Mouse (Mus musculus): ENCODE measurements at regions not wholly inside any gene's neighbourhood (a gene's known extent, or its start where the extent isn't known, plus 50 kb on each side); places are given as distances from the start of the nearest gene placed in this dataset.
A peak's percentile ranks its signal among the peaks of the same experiment; 100 is the strongest.

DNA sequence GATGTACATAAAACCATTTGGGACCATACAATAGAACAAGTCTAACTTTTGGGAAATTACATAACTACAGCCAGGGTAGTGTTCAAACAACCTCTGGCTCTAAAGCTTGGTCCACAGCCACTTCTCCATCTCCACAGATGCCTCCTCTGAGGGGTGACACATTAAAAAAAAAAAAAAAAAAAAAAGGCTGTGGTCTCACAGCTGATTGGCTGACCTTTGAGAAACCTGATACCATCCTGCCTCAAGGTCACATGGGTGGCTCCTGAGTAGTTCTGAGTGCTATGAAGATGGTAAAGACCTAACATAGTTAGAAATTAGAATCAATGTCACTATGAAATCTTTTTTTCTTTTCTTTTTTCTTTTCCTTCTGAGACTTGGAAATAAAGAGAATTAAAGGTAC lies 102.4 kb downstream of the Tmem182 start:
- no peak for DNase-seq (ENCODE audit: low spot score in 2 of 2)

DNA sequence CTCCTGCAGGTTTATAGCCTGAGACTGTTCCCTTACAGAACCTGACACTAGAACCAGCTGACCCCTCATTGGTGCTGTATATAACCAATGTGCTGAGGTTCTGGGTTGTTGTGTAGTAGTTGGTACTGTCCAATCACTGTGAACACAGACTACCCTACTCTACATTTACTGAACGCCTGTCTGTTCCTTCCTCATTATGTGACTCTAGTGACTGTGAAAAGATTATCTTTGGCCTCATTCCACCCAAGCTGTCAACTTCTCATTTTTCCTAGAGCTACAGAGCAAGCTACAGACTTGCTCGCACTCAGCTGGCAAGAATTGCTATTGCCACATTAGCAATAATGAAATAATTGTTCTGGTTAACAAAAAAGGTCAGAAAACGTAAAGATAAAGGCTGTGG lies 108.2 kb downstream of the Tmem182 start:
- DNase-seq (ENCODE audit: low spot score in 2 of 2), result no peak

DNA sequence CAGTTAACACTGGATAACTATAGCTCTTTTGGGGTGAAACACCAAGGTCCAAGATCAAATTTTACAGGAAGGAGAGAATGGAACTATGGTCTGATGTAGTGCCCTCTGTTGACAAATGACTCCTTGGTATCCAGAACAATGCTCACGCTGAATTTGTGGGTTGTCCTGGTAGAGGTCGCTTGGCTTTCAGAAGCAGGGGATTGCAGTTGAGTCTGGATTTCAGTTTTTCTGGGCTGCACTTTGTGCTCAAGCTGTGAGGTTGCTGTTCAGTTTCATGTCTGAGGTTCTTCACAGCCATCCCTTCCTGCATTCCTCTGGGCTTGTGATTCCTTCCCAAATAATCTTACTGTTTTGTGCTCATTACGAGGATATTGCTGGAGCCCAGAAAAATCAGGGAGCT lies 118.9 kb downstream of the Tmem182 start:
- no peak for DNase-seq (ENCODE audit: low spot score in 2 of 2)

DNA sequence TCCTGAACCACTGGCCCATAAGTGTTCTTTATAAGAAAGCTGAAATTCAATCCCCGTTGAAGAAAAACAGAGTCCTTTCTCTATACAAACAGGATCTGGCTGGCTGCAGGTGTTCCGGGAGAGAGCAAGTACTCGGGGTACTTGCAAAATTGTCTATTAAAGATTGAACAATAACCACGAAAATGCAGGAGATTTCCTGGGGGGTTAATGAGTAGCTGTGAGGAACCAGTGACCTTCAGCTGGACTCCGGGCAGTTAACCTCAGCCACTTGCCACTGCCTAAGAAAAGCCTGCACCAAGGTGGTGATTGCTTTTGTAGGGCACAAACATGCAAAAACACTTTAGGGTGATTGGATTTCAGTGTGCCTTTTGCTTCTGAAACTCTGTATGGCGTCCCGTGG lies 119.4 kb downstream of the Tmem182 start:
- DNase-seq (ENCODE audit: low spot score in 2 of 2), result no peak

DNA sequence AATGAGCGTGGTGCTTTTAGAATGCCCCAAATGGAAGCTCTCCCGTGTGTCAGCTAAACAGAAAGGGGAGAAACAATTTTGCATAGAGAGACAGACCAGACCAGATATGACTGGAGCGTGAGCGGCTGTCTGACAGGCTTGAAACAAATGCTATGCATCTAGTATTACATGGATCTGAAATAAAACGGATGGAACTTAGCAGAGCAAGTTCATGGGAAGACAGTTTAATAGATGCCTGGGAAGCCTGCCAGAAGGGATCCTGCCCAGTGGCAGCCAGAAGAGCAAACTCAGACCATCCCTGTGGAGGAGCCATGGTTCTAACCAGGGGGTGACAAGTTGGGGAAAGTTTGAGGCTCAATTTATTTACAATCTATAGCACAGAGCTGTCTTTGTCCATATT lies 126.0 kb downstream of the Tmem182 start:
- DNase-seq (ENCODE audit: low spot score in 2 of 2), result no peak

DNA sequence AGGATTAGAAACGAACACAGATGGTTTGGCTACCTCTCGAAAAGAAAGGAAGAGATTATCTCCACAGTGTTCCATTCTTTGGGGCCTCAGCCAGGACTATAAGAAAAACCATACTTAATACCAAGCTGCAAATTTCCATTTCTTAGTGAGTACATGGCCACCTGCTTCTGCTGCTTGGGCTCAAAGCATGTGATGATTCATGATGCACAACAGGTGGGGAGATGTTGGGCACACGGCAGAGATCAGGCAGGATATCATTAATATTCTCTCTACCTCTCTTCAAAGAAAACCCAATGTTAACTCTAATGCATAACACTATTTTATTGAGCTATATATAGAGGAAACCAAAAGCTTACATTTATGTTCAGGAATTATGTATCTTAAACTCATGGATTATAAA lies 131.3 kb downstream of the Tmem182 start:
- no peak for DNase-seq (ENCODE audit: low spot score in 2 of 2)

DNA sequence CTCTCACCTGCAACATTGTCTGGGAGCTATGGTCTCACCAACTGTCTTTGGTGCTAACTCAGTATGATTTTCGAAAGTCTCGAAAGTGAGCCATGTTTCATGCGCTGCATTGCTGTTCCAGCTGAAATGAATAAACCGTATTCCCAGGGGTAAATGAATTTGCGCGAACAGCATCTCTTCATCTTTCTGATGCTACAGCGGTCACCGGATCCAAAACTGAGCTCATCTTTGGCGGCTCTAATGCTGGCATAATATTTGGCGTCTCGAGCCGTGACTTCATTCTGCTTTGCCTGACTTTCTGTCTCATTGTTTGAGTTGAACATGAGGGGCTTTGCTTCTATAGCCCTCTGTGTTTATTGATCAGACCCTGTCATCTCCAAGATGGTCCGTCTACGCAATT lies 137.3 kb downstream of the Tmem182 start:
- no peak for DNase-seq (ENCODE audit: low spot score in 2 of 2)

DNA sequence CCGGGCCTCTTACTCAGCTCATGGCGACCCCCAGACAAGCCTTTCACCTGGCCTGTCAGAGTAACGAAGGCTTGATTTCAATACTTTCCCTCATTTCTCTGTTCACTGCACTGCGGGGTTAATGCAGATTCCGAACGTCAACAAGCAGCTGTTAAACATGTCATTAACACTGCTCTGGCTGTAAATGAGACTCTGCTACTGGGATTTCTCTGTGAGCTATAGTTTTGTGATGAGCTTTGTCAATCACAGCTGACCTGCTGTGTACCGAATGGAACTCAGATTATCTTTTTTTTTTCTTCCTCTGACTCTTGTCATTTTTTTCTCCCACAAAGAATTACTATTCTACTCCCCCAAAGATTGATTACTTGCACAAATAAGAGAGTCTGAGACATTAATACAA lies 137.8 kb downstream of the Tmem182 start:
- no peak for DNase-seq (ENCODE audit: low spot score in 2 of 2)

DNA sequence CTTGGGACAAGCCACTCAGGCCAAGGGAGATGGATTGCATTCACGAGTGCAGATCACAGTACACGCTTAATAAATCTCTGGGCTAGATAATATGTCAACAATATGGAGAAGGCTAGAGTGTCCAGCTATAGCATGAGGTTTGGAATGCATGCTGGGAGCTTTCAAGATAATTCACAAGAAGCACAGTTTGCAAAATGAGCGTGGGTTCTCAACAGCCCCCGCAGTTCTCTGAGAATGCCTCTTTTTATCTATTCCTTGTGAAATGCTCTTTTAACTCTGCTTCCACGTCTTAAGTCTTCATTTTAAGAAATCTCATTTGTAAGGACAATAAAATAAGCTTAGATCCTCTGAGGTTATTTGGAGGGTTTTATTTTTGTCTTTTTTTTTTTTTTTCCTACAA lies 145.2 kb downstream of the Tmem182 start:
- no peak for DNase-seq (ENCODE audit: low spot score in 2 of 2)

DNA sequence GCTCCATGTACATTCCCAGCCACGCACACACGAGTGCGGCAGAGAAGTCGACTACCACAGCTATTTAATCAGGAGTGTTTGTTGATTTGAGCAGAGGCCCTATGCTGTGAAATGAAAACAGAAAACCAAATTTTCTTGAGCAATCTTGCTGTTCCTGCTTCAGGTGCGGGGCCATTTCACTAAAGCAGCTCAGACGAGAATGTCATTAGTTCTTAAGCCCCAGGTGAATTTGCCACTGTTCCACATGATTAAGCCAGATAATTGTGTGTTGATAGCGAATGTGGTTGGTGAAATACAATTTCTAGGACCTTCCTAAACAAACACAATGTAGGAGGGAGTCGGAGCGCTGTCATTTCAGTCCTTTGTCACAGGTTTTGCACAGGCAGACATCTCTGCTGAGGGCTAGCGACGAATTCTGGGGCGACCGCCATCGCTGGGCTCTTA lies 149.3 kb downstream of the Tmem182 start:
- no peak for DNase-seq (ENCODE audit: low spot score in 2 of 2)

DNA sequence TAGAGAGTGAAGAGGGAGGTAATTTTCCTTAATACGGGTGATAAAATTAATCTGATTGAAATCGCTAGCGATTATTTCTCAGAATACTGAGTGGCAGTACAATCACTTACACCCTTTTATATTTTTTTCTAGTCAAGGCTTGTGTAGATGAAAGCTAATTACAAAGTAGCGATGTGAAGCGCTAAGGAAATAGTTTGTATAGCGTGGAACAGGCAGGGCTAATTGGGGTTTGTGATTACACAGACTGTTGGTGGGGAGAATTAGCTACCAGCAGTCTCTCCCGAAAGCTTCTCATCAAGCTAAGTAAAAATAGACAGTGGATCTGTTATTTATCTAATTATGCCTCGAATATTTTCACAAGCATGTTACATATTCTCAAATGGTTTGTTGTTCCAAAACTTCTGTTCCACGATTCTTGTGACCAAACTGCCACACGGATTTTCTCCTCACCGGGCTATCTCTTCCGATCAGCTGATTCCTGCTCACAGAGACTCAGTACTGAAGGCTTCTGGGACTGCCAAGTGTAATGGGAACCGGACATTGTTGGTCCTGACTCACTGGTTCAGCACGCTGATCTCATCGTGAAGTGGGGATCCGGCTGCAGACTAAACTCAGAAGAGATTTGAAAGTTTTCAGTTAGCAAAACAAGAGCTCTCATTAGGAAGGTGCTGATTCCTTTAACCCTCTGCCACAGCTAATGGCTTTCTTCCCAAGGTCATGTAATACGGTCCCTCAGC lies 162.5 kb downstream of the Tmem182 start:
- DNase-seq (ENCODE audit: low spot score in 2 of 2), result no peak

DNA sequence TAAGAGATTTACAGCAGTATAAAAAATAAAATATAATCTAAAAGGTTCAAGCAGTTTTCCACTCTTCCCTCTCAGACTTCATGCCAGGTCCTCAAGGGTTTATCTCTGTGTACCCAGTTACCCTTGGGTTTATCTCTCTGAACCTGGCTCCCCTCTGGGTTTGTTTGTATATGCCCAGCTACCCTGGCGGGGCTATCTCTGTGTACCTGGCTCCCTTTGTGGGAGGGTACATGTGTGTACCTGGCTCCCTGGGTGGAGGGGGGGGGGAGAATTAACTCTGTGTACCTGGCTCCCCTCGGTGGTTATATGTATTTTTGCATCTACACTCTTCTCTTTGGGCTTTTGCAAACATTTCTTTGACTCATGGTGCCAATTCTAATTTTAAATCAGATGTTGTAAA lies 178.4 kb downstream of the Tmem182 start:
- no peak for DNase-seq (ENCODE audit: low spot score in 2 of 2)

DNA sequence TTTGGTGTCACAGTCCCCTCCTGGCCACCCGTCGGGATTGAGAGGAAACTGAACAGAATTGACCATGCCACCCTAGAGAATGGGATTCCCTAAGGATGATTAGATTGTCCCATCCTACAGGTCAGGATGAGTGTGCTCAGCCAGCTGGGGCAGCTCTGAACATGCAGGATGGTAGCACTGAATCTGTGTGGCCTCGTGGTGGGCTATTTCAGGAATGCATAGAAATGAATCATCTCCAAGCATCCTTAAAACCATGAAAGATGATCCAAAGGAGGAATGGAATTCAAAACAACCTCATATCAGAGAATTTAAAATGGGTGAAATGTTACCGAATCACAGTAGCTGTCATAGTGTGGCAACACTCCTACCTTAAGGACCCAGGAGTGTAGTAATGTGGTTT lies 187.9 kb downstream of the Tmem182 start:
- DNase-seq (ENCODE audit: low spot score in 2 of 2), result no peak

DNA sequence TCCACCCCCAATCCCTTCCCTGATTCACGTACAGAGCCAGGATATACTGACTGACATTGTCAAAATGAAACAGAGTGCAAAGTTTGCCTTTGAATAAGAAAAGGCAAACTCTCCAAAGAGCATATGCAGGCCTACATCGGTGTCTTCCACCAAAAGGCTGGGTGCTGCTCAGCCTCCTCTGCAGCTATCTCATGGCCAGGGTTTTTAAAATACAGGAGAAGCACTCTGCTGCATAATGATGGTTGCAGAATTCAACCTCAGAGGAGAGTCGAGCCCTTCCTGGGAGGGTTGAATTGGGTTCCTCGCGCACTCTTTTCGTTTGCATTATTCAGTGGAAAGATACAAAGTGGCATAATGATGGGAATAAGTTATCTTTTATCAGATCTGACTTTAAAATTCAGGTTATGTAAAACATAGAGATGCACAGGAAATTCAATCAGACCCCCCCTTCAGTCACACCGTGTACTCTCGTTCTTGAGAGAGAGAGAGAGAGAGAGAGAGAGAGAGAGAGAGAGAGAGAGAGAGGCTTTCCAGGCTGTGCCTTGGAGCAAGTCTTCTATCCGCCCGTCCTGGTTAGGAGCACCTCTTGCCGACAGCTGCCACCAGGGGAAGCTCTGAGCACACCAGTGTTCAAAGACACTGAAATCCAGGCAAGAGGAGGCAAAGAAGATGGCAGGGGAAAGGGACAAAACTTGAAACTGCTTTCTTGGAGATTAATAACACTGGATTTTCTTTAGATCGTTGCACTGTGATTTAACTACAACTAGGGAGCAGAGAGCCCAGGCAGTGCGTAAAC lies 196.0 kb downstream of the Tmem182 start:
- DNase-seq (ENCODE audit: low spot score in 2 of 2), result no peak

DNA sequence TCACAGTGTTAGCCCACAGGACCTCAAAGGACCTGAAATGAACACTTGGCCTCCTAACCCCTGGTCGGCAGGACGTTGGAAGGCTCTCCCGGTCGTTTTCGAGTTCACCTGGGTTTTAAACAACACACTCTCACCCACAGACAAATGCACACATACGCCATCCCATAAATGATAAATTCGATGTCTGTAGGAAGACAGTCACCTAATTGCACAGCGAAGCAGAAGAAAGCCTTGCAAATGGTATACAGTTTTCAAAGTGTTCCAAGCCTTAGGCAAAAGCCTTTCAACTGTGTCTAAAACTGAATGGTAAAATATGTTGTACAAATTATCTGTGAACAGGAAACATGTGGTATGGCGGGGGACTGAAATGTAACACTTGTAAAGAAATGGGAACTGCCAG lies 196.6 kb downstream of the Tmem182 start:
- DNase-seq (ENCODE audit: low spot score in 2 of 2), result no peak

DNA sequence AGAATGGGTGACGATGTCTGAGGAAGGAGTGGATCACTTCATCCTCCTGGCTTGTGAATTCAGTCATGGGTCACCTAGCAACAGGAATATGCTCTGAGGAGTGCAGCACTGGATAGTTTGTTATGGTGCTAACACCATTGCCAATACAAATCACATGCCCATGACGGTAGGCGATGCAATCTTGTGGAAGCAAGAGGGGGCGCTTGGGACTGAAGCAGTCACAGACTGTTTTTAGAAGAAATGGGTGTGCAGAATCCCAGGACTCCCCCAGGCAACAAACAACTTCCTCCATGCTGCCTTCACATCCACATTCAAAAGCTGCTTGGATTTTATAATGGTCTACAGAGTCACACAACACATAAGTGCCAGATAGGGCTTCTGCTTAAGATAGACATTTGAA lies 221.5 kb downstream of the Tmem182 start:
- DNase-seq (ENCODE audit: low spot score in 2 of 2), result no peak

DNA sequence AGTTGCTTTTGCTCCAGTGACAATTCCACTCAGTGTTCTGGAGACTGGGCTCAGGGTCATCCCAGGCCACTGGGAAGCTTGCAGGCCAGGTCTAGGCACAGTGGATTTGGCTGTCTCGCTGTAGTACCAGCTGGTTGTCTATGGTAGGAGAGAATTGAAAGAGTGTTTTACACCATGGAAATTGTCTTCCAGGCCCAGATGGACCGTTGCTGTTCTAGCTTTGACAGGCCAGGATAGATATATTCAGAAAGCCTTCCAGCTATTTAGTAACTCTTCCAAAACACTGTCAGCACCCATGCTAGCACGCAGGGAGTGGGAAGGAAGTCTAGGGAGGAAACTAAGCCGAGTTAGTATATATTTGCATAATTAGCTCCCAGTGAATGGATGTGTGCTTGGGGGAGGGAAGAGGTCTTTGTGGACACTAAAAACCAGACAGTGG lies 222.2 kb downstream of the Tmem182 start:
- peak; percentile 39 to 54 for DNase-seq (ENCODE audit: low spot score in 2 of 2)

DNA sequence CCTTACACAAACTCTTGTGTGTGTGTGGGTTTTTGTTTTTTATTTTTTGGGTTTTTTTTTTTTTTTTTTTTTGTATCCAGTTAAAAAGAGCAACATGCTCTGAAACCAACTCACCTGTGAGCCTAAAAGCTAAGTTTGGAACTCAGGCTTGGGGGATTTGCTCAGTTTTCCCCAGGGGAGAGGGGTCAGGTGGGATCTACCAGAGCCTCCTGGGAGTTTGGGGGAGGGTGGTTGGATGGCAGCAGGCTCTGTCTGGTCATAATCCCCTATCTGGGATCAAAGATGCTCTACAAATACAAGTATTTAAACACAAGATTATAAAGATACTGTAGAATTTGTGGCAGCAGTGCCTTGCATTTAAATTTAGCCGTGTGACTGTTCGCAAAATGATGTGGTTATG lies 222.6 kb downstream of the Tmem182 start:
- DNase-seq (ENCODE audit: low spot score in 2 of 2), result no peak

DNA sequence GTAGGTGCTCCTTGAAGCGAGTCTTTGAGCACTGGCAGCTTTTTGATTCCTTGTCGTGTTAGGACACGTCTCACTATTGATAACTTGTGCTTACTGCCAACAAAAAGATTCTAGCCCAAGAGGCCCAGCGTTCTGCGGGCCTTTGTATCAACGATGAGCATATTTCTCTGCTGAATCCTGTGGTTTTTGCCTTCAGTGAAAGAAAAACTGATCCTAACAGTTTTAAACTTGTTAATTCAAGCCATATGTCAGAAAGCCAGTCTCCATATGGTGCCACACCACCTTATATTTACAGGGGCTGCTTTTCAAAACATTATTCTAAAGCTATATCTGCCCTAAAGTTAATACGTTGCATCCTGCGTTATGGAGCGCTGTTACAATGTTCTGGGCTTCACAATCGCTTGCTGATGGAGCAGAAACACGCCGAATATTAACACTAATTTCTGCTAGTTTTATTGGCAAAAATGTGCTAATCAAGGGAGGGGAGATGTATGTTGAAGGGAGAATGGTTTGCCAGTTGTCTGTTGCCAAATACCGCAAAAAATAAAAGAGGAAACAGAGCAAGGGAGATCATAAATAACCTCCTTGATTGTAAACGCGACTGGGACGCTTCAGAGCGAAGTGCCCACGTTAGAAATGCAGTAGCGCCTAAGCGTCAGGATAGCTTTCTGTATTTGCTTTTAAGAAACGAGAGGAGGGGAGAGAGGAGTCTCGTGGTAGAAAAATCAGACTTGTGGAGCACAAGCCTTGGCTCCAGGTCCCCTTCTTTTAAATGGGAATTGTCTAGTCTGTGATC lies 229.9 kb downstream of the Tmem182 start:
- no peak for DNase-seq (ENCODE audit: low spot score in 2 of 2)

DNA sequence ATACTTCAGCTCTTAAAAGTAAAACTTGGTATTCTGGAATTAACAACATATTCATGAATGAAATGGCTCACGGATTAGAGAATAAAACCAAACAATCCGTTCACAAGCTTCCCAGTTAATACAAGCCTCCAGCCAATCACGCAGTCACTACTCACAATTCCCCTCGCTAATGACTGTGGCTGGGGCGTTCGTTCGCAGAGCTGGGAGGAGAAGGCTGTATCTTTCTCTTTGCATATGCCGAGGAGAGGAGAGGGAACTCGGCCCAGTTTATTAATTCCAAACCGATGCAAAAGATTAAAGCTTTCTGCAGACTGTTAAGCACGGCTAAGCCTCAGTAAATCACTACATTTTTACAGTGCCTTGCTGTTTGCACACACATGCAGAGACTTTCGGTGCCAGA lies 231.5 kb downstream of the Tmem182 start:
- no peak for DNase-seq (ENCODE audit: low spot score in 2 of 2)

DNA sequence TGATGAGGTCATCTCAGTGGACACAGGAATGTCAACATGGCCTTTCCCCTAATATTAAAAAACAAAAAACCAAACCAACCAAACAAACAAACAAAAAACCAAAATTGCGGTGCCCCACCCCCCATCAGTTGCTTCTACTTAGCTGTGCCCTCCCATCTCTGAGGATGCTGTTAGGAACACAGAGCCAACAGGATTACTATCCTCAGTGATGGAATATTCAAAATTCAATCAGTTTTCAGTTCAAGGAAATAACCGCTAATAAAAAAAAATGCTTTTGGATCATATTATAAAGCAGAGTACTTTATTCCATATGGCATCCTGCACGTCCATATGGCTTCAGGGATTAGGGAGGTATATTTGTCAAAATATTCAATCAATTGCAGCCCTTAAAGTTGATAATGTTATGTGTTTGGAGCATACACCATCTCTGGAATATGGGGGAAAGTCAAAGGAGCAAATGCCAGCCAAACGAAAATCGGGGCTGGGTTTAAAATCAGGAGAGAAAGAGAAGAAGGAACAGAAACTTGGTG lies 249.1 kb downstream of the Tmem182 start:
- no peak for DNase-seq (ENCODE audit: low spot score in 2 of 2)

DNA sequence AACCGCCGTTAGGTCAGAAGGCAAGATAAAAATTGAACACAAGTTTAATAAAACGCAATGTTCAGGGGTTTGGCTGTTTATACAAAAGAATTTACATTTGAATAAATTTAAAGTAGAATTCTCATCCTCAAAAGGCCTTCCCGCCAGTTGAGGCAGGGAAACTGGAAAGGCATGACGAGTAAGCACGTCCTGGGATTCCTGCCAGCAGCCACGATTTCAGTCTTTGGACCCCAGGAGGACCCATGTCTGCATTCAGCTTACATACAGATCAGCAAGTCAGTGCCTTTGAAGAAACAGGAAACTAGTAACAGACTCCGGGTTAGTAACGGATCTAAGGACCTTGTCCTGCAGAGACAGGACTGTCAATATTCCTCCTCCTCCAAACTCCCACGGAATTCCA lies 250.4 kb downstream of the Tmem182 start:
- DNase-seq (ENCODE audit: low spot score in 2 of 2), result no peak
